Mouse (Mus musculus) B cell, adult 67 days (primary cell): Measurements from ENCODE around the gene Pik3r2. TPM values are rescaled to one million over a fixed set of nuclear protein-coding genes. Genes with fewer than 3 reads are reported as not detected.

Experiments
- total RNA-seq, 2 experiments: library from RNA; stranded (reverse); gene quantifications; 4 replicates each; pipeline ENCODE4 v1.2.4; 2023

Gene Pik3r2
- total RNA-seq = 10 to 100 TPM; 26.3 to 27.3 TPM

DNA sequence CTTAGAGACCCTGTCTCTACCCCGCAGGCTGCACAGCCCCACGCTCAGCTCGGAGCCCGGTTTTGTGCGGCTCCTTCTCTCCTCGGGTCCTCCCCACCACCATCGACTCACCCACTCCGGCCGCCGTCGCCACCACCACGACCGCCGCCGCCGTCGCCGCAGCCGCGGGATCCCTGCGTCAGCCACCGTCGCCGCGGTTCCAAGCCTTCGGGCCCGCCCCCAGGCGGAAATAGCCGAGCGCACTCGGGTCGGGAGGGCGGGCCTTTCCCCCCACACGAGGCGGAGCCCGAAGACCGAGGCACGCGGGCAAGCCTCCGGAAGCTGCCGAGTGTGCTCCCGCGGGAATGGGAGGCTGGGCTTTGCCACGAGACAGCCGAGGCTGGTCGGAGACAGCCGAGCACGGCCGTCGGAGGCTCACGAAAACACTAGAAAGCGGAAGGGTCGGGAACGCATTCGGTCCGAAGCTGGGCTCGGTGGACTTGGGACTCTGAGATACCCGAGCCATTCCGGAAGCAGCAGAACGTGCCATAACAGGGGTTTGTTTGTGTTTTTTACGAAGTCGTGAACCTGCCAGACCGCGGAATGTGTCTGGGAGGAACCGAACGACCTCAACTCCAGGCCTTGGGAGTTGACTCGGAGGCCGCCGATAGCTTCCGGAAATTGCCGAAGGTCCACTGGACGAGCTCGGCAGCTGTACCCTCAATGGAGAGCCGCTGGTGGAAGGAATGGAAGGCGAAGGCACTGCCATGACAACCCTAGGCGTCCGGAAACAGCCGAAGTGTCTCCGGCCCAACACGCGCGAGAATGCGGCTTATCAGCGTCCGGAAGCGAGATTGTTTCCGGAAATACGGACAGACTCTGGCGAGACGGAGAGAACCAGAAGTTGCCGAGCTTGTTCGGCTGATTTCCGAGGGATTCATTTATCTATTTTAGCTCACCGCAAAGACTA is at the start of gene Pik3r2:
Gene Pik3r2 (minus strand): TSS at position 218 of the 949 bp plus-strand sequence.

DNA sequence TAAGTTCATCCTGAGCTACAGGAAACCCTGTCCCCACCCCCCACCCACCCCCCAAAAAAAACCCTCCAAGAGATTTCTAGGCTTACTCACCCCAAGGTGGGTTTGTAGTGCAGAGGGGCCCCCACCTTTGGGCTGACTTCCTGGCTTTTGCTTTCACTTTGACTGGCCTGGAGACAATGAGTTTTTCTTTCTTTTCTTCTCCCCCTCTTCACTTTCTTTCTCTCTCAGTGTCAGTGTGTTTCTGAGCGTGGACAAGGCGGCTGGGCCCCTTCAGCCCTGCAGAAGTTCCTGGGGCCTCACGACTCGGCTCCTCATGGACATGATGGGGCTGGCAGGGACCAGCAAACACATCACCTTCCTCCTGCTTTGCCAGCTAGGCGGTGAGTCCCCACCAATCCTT is 31.7 kb upstream of the Pik3r2 start, which contains the start of gene Il12rb1:
Gene Il12rb1 (plus strand): TSS at position 211 of the 400 bp plus-strand sequence.

DNA sequence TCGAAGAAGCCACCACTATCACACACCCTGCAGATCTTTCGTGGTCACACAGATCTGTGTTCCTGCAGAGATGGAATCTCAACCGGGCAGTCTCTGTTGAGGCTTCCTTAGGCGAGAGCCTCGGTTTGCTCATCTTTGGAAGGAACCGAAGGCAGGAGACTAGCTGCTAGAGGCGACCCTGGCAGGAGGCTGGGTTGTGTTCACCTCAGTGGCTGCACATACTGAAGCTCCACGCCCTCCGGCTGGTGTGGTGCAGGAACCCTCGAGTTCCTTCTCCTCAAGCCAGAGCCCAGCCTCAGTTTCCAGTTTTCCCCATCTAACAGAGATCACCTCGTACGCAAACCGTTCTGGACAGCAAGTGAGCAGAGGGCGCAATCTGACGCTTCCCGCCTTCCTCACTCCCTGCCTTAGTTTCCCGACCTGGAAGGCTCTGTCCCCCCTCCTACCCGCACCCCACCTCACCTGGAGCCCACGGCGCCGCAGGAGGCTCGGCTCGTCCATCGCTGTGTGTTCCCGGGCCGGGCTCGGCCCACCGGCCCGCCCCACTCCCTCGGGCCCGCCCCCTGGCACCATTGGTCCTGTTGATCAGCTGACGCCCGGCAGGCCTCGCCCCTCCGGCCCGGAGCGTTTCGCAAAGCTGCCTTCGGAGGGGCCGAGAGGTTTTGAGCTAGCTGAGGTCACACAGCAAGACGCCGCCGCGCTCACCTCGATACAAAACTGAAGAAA is 28.1 kb upstream of the Pik3r2 start, which contains the start of gene Mast3:
Gene Mast3 (minus strand): TSS at position 574 of the 726 bp plus-strand sequence.

DNA sequence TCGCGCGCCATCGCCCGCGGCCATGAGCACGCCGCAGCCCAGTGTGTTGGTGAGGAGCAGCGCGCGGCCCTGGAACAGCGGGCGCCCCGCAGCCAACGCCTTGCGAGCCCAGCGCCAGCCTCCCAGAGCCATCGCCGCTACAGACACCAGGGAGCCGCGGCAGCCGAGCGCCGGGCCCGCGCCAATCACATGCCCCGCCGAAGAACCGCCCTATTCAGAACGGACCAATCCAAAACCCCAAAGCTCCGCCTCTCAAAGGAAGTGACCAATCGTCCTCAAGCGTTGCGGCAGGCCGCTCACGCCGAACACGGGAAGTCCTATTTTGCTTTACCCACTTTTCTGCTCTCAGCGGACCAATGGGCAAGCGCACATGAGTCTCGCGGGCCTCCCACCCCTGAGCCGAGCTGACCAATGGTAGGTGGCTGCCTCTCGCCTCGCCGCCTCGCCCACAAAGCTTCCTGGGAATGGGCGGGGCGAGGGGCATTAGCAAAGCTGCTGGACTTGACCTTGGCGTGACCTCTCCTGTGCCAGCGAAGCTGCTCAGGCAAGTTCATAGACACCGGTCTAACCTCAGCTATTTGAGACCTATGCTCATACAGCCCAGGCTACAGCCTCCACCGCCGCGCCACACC is 15.6 kb downstream of the Pik3r2 start, which contains the start of gene Mpv17l2:
Gene Mpv17l2 (minus strand): TSS at position 172 of the 632 bp plus-strand sequence.

DNA sequence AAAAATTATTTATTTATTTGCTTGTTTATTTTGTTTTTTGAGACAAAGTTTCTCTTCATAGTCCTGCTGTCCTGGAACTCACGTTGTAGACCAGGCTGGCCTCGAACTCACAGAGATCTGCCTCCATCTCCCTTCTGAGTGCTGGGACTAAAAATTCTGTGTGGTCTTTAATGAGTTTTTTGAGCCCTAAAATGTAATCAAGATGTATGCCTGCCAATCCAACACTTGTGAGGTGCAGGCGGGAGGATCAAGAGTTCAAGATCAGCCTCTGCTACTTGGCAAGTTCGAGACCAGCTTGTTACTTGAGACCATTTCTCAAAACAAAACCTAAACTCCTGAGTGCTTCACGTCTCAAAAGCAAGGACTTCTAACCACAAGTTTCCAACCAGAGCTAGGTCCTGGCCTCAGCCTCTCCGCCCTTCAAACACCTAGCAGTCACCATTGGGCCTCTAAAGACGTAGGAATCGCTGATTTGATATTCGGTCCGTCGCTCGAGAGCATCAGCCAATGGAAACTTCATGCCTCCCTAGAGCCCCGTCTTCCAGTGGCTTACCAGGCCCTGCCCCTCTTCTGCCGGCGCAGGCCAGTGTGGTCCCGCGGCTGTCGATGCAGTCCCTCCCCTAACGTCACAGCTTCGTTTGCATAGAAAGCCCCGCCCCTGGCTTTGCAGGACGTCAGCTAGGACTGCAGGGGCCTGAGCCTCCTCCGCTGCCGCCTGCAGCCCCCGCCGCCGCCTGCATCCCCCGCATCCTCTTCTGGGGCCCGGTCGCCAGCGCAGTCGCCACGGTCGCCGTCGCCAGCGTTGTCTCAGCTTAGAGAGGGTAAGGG is 22.3 kb downstream of the Pik3r2 start, which contains the start of gene Rab3a:
Gene Rab3a (plus strand): TSS at position 637 of the 828 bp plus-strand sequence.

DNA sequence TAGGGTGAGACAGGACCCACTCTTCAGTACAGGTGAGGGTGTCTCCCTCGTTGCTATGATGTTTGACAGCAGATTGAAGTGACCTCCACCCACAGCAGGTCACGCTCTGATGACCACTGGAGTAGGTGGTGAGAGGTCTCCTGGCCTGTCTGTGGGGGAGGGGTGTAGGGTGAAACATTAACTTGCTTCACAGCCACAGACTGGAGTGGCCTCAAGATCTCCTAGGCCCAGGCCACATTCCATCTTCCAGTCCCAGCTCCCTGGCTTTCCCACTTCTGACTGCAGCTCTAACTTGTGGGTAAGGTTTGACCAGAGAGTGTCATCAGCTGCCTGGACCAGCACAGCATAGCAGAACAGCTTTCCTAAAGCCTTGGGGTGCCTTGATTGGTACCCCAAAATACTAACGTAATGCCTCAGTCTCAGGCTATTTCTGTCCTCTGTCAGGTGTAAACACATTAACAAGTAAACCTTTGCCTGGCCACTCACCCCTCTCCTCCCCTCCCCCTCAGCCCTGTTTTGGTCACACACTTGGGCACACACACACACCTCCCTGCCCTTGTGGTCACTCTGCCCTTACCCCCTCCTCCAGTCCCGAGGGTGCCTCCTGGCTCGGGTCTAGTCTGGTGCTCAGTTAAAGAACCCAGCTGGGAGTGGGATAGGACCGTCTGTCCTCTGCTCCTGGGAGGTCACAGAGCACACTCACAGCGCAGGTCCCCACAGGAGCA is 52.9 kb downstream of the Pik3r2 start, which contains the start of gene Pde4c:
Gene Pde4c (plus strand): TSS at position 235 of the 725 bp plus-strand sequence.

DNA sequence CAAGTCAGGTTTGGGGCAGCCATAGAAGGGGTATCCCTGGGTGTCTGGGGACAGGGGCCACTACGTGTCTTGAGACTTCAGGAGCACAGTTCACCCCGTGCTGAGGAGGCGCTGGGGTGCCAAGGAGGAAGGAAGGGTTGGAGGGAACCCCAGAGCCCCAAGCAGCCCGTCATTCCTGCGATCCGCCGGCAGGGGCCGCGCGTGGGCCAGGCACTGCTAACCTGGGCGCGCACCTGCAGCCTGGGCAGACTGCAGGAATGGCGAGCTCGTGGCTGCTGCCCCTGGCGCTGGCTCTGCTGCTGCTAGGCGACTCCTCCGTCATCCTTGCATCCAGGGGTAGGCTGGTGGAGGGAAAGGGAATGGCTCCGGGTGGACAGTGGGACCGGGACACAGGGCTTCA is 58.2 kb downstream of the Pik3r2 start, which contains the start of gene Gm3336:
Gene Gm3336 (plus strand): TSS at position 247 of the 400 bp plus-strand sequence.

Other genes starting within 250 kb of the Pik3r2 start
- 100 to 1,000 TPM; 269 TPM for gene Fkbp8, start 249.0 kb downstream of the Pik3r2 start, total RNA-seq
- gene Kxd1, start 248.8 kb downstream of the Pik3r2 start, total RNA-seq = 10 to 100 TPM; 60.6 to 70.4 TPM
- gene Ell, start 237.3 kb downstream of the Pik3r2 start, total RNA-seq = 10 to 100 TPM; 28.8 to 33.6 TPM
- gene Isyna1, start 182.3 kb downstream of the Pik3r2 start, total RNA-seq = 10 to 100 TPM; 91.5 to 93.5 TPM
- gene Ssbp4, start 167.8 kb downstream of the Pik3r2 start, total RNA-seq = 10 to 100 TPM; 41.8 to 66.9 TPM
- 1 to 10 TPM; 7.7 to 7.8 TPM for gene Lrrc25, start 160.6 kb downstream of the Pik3r2 start, total RNA-seq
- not detected for gene Gdf15, start 144.3 kb downstream of the Pik3r2 start, total RNA-seq
- 10 to 100 TPM; 14.3 to 16.2 TPM for gene Pgpep1, start 116.3 kb downstream of the Pik3r2 start, total RNA-seq
- 100 to 1,000 TPM; 114 to 117 TPM for gene Lsm4, start 103.5 kb downstream of the Pik3r2 start, total RNA-seq
- 1,000 to 10,000 TPM; 1,149 to 1,767 TPM for gene Jund, start 77.8 kb downstream of the Pik3r2 start, total RNA-seq
- 10 to 100 TPM; 19.0 to 55.4 TPM for gene Iqcn, start 73.3 kb downstream of the Pik3r2 start, total RNA-seq
- not detected for gene Gm3336, start 58.2 kb downstream of the Pik3r2 start, total RNA-seq
- 1 to 10 TPM; 3.8 to 4.3 TPM for gene Pde4c, start 53.0 kb downstream of the Pik3r2 start, total RNA-seq
- 10 to 100 TPM; 11.7 to 14.5 TPM for gene Rab3a, start 22.0 kb downstream of the Pik3r2 start, total RNA-seq
- gene Mpv17l2, start 15.8 kb downstream of the Pik3r2 start, total RNA-seq = 10 to 100 TPM; 24.5 to 25.5 TPM
- 100 to 1,000 TPM; 196 to 209 TPM for gene Mast3, start 28.3 kb upstream of the Pik3r2 start, total RNA-seq
- gene Il12rb1, start 31.7 kb upstream of the Pik3r2 start, total RNA-seq = under 1 TPM in 1 of 2 experiments, not detected in 1; 0.55 TPM
- 10 to 100 TPM; 22.2 to 25.6 TPM for gene Arrdc2, start 63.0 kb upstream of the Pik3r2 start, total RNA-seq
- gene Kcnn1, start 86.5 kb upstream of the Pik3r2 start, total RNA-seq = not detected
- 10 to 100 TPM; 40.9 to 42.3 TPM for gene Ccdc124, start 97.2 kb upstream of the Pik3r2 start, total RNA-seq
- gene Slc5a5, start 116.0 kb upstream of the Pik3r2 start, total RNA-seq = not detected
- 1,000 to 10,000 TPM; 3,871 to 4,029 TPM for gene Rpl18a, start 120.7 kb upstream of the Pik3r2 start, total RNA-seq
- gene Map1s, start 129.2 kb upstream of the Pik3r2 start, total RNA-seq = 10 to 100 TPM; 64.6 to 71.3 TPM